Comparison of ENCODE assay signal across 35 mouse cellular contexts in genomic region chr3:96706217-96706616, GRCm38 (mm10). TPM values are rescaled to one million over a fixed set of nuclear protein-coding genes. Genes with fewer than 3 reads are reported as not detected.
"Had no signal": no experiment of that assay in that cellular context is flagged by ENCODE, and none has a peak within 500 bp of the region (broad histone marks: within the 10 kb centered on the region; RNA-seq: fewer than 3 reads in every experiment).

No protein-coding gene starts in this region.

- DNase-seq: heart, postnatal 10 days; heart, postnatal 14 days; heart, postnatal 36 days; kidney, adult 11 months; kidney, adult 18-20 months; kidney, adult 2 months; kidney, adult 8-10 months; kidney, adult 9 months; kidney, postnatal 10 days; kidney, postnatal 14 days; kidney, postnatal 25 days; kidney, postnatal 36 days; kidney, postnatal 4 days; layer of hippocampus, adult 9-11 months; layer of hippocampus, postnatal 36 days had no signal

- H3K4me3 ChIP-seq: heart, embryonic 12.5 days; heart, embryonic 13.5 days; heart, embryonic 15.5 days; hindbrain, embryonic 10.5 days; hindbrain, embryonic 12.5 days; hindbrain, embryonic 13.5 days; hindbrain, embryonic 15.5 days; intestine, embryonic 15.5 days; kidney, embryonic 15.5 days; layer of hippocampus, adult 2 months; left cerebral cortex, adult 2 months had no signal

- H3K4me2 ChIP-seq: heart, embryonic 11.5 days; heart, embryonic 12.5 days; heart, embryonic 13.5 days; heart, embryonic 15.5 days; hindbrain, embryonic 12.5 days; hindbrain, embryonic 13.5 days; hindbrain, embryonic 14.5 days; hindbrain, embryonic 15.5 days; intestine, embryonic 15.5 days; kidney, embryonic 15.5 days had no signal

- ATAC-seq: hindbrain, embryonic 16.5 days; hindbrain, postnatal 0 days; inflammation-experienced regulatory T-cells, adult 6 months; intestine, embryonic 15.5 days; intestine, embryonic 16.5 days; intestine, postnatal 0 days had no signal

- H3K27me3 ChIP-seq: heart, embryonic 12.5 days; heart, embryonic 15.5 days; hindbrain, embryonic 15.5 days; intestine, embryonic 15.5 days had no signal

- H3K9me3 ChIP-seq: heart, embryonic 12.5 days; heart, embryonic 13.5 days; heart, embryonic 15.5 days; hindbrain, embryonic 10.5 days; hindbrain, embryonic 12.5 days; hindbrain, embryonic 13.5 days; hindbrain, embryonic 15.5 days; intestine, embryonic 15.5 days; kidney, embryonic 15.5 days had no signal

- H3K27ac ChIP-seq: heart, embryonic 13.5 days; heart, embryonic 15.5 days; hindbrain, embryonic 10.5 days; hindbrain, embryonic 12.5 days; hindbrain, embryonic 13.5 days; hindbrain, embryonic 14.5 days; hindbrain, embryonic 15.5 days; hindbrain, postnatal 0 days; intestine, embryonic 15.5 days; kidney, embryonic 15.5 days; kidney, postnatal 0 days; layer of hippocampus, adult 2 months; left cerebral cortex, adult 2 months had no signal

- H3K9ac ChIP-seq: heart, embryonic 12.5 days; heart, embryonic 13.5 days; heart, embryonic 15.5 days; hindbrain, embryonic 12.5 days; hindbrain, embryonic 13.5 days; hindbrain, embryonic 14.5 days; hindbrain, embryonic 15.5 days; intestine, embryonic 15.5 days; kidney, embryonic 15.5 days had no signal

RNA-seq across cellular contexts. Expression of gene Nudt17, which starts 2.1 kb away (rescaled TPM):
- total RNA-seq: hematopoietic stem cell, adult 5-6 weeks had no signal

RNA-seq across cellular contexts. Expression of gene Ankrd35, which starts 36.3 kb away (rescaled TPM):
- total RNA-seq: hematopoietic stem cell, adult 5-6 weeks had no signal
